Mouse (Mus musculus) cerebellum, adult 11 months (tissue): ENCODE measurements around the gene Fbxo5.

ENCODE experiments used
- DNase-seq: peaks from one replicate; pipeline ENCODE4 v3.0.0; 2022

Gene Fbxo5

GRCm38 (mm10) chr10:5805243-5805730 is at the start of gene Fbxo5:
Gene Fbxo5 (minus strand): TSS chr10:5805600.
- DNase-seq, result peak; percentile 99

GRCm38 (mm10) chr10:5853290-5853868 is 48.0 kb upstream of the Fbxo5 start:
- no peak for DNase-seq

GRCm38 (mm10) chr10:5846939-5847338 is 41.5 kb upstream of the Fbxo5 start:
- DNase-seq, result no peak

- no peak for DNase-seq
Observed at GRCm38 (mm10) chr10:5841369-5841768, 36.0 kb upstream of the Fbxo5 start.

GRCm38 (mm10) chr10:5826336-5827025 is 21.1 kb upstream of the Fbxo5 start:
- DNase-seq, result no peak

- DNase-seq, result peak; percentile 31
Observed at GRCm38 (mm10) chr10:5824779-5825178, 19.4 kb upstream of the Fbxo5 start.

GRCm38 (mm10) chr10:5823740-5824491 is 18.5 kb upstream of the Fbxo5 start, which contains the start of gene Mtrf1l:
Gene Mtrf1l (minus strand): TSS chr10:5823910.
- DNase-seq, result peak; percentile 96

GRCm38 (mm10) chr10:5823291-5823739 is 17.9 kb upstream of the Fbxo5 start:
- peak; percentile 47 for DNase-seq

- no peak for DNase-seq
Observed at GRCm38 (mm10) chr10:5818772-5819171, 13.4 kb upstream of the Fbxo5 start.

- DNase-seq, result no peak
Observed at GRCm38 (mm10) chr10:5815968-5816367, 10.6 kb upstream of the Fbxo5 start.

- DNase-seq, result no peak
Observed at GRCm38 (mm10) chr10:5813724-5814123, 8.3 kb upstream of the Fbxo5 start.

- DNase-seq, result no peak
Observed at GRCm38 (mm10) chr10:5807683-5808082, 2.3 kb upstream of the Fbxo5 start.

- DNase-seq, result no peak
Observed at GRCm38 (mm10) chr10:5806996-5807395, 1.6 kb upstream of the Fbxo5 start.

- DNase-seq, result peak; percentile 25
Observed at GRCm38 (mm10) chr10:5806416-5806815, 1.0 kb upstream of the Fbxo5 start.

- DNase-seq, result peak; percentile 95
Observed at GRCm38 (mm10) chr10:5805731-5806307, 419 bp upstream of the Fbxo5 start.

GRCm38 (mm10) chr10:5804691-5805156 is 676 bp downstream of the Fbxo5 start:
- no peak for DNase-seq

- no peak for DNase-seq
Observed at GRCm38 (mm10) chr10:5803739-5804138, 1.7 kb downstream of the Fbxo5 start.

- no peak for DNase-seq
Observed at GRCm38 (mm10) chr10:5802866-5803265, 2.5 kb downstream of the Fbxo5 start.

- DNase-seq, result no peak
Observed at GRCm38 (mm10) chr10:5800490-5800889, 4.9 kb downstream of the Fbxo5 start.

GRCm38 (mm10) chr10:5798069-5798468 is 7.3 kb downstream of the Fbxo5 start:
- DNase-seq, result no peak

- DNase-seq, result peak; percentile 28
Observed at GRCm38 (mm10) chr10:5790657-5791056, 14.7 kb downstream of the Fbxo5 start.

- DNase-seq, result no peak
Observed at GRCm38 (mm10) chr10:5786923-5787322, 18.5 kb downstream of the Fbxo5 start.
